Mouse (Mus musculus) brain, embryonic 14.5 days (tissue): Measurements from ENCODE around the gene 2410004B18Rik. TPM values are rescaled to one million over a fixed set of nuclear protein-coding genes. Genes with fewer than 3 reads are reported as not detected.
A peak's percentile ranks its signal among the peaks of the same experiment; 100 is the strongest.
"Not testable (repeated sequence)": the region's sequence is repeated elsewhere in the genome, so short reads cannot be mapped to it uniquely, and the experiment has no call there.

Experiments used
- DNase-seq: peaks from one replicate; pipeline ENCODE4 v3.0.0-alpha.2; 2011; ENCODE audit warnings: low read depth
- CTCF ChIP-seq: fragments of 200-500 bp; IDR thresholded peaks from 2 replicates; pipeline ENCODE4 v1.5.1; 2012; ENCODE audit warnings: inconsistent platforms, mild to moderate bottlenecking, moderate library complexity, borderline replicate concordance; ENCODE audit not compliant: insufficient read depth, insufficient read length; ENCODE audit errors: extremely low read depth
- POLR2A ChIP-seq: fragments of 200-500 bp; IDR thresholded peaks from 2 replicates; pipeline ENCODE4 v1.6.1; 2012; ENCODE audit warnings: mild to moderate bottlenecking, inconsistent platforms, borderline replicate concordance; ENCODE audit not compliant: poor library complexity, insufficient read depth, insufficient read length, severe bottlenecking; ENCODE audit errors: extremely low read depth
- polyA plus RNA-seq: library from polyadenylated mRNA; depleted of rRNA; stranded (reverse); fragments of >200 nt; gene quantifications from 2 replicates; pipeline ENCODE4 v1.2.3, GENCODE M21; 2012

2410004B18Rik gene
- polyA plus RNA-seq, 1 experiment = 41.1 TPM

GRCm38 (mm10) chr3:145953411-145953810 is 15.6 kb downstream of the 2410004B18Rik start:
- DNase-seq = no peak
- TF ChIP-seq POLR2A = no peak
- TF ChIP-seq CTCF = no peak

GRCm38 (mm10) chr3:145959824-145960223 is 22.0 kb downstream of the 2410004B18Rik start:
- no peak for DNase-seq
- TF ChIP-seq CTCF (no peak), POLR2A (no peak)

GRCm38 (mm10) chr3:145962411-145962810 is 24.6 kb downstream of the 2410004B18Rik start:
- no peak for TF ChIP-seq CTCF
- no peak for TF ChIP-seq POLR2A
- DNase-seq = no peak

- DNase-seq = no peak
- TF ChIP-seq POLR2A (no peak), CTCF (no peak)
Observed at GRCm38 (mm10) chr3:145963101-145964017, 25.5 kb downstream of the 2410004B18Rik start.

- peak; percentile 65 for DNase-seq
- TF ChIP-seq CTCF (no peak), POLR2A (no peak)
Observed at GRCm38 (mm10) chr3:145964018-145964387, 26.2 kb downstream of the 2410004B18Rik start.

GRCm38 (mm10) chr3:145964473-145964872 is 26.7 kb downstream of the 2410004B18Rik start:
- TF ChIP-seq CTCF (no peak), POLR2A (no peak)
- peak; percentile 82 for DNase-seq

GRCm38 (mm10) chr3:145965583-145965982 is 27.8 kb downstream of the 2410004B18Rik start:
- DNase-seq = not testable (repeated sequence)

- DNase-seq = no peak
- no peak for TF ChIP-seq POLR2A
- TF ChIP-seq CTCF = no peak
Observed at GRCm38 (mm10) chr3:145966806-145967205, 29.0 kb downstream of the 2410004B18Rik start.

- no peak for TF ChIP-seq CTCF
- no peak for DNase-seq
Observed at GRCm38 (mm10) chr3:145969031-145969501, 31.3 kb downstream of the 2410004B18Rik start.

- TF ChIP-seq CTCF = no peak
- no peak for TF ChIP-seq POLR2A
- peak; percentile 65 for DNase-seq
Observed at GRCm38 (mm10) chr3:145971501-145971900, 33.7 kb downstream of the 2410004B18Rik start.

GRCm38 (mm10) chr3:145974986-145975385 is 37.2 kb downstream of the 2410004B18Rik start:
- no peak for DNase-seq
- no peak for TF ChIP-seq CTCF
- TF ChIP-seq POLR2A = no peak

GRCm38 (mm10) chr3:145985333-145985925 is 47.6 kb downstream of the 2410004B18Rik start:
- no peak for TF ChIP-seq POLR2A
- no peak for TF ChIP-seq CTCF
- no peak for DNase-seq
